Mouse (Mus musculus) gastrocnemius, postnatal 10 days (tissue): Measurements from ENCODE around the gene Tead1. TPM values are rescaled to one million over a fixed set of nuclear protein-coding genes. Genes with fewer than 3 reads are reported as not detected.

Source experiments
- DNase-seq: peaks from one replicate; pipeline ENCODE4 v3.0.0; 2021; ENCODE audit warnings: mixed read lengths
- long read RNA-seq, 2 experiments: library from polyadenylated mRNA; stranded (forward); transcript quantifications; one replicate each; pipeline ENCODE4 v2.0.0; 2021
- total RNA-seq, 2 experiments: library from RNA; stranded (reverse); gene quantifications; 2 replicates each; pipeline ENCODE4 v1.2.3; 2021

The Tead1 gene
- 100 to 1,000 TPM; 124 to 136 TPM for total RNA-seq
- long read RNA-seq, experiment 1, partial matches to known transcripts: 1 of 15 reads
- long read RNA-seq, experiment 1, other reads (novel, unspliced or antisense): 13 of 15 reads
- long read RNA-seq, experiment 2, partial matches to known transcripts: 3 of 24 reads
- long read RNA-seq, experiment 2, other reads (novel, unspliced or antisense): 18 of 24 reads

GRCm38 (mm10) chr7:112679171-112679512, at the start of gene Tead1:
Gene Tead1 (plus strand): TSS chr7:112679318.
- DNase-seq: peak; percentile 99

- DNase-seq: no peak
Observed at GRCm38 (mm10) chr7:112634505-112635213, 44.5 kb upstream of the Tead1 start.

- DNase-seq: no peak
Observed at GRCm38 (mm10) chr7:112635936-112636335, 43.2 kb upstream of the Tead1 start.

- DNase-seq: no peak
Observed at GRCm38 (mm10) chr7:112643866-112644543, 35.1 kb upstream of the Tead1 start.

- no peak for DNase-seq
Observed at GRCm38 (mm10) chr7:112644701-112645100, 34.4 kb upstream of the Tead1 start.

GRCm38 (mm10) chr7:112645724-112646123, 33.4 kb upstream of the Tead1 start:
- DNase-seq: no peak

- no peak for DNase-seq
Observed at GRCm38 (mm10) chr7:112647417-112647816, 31.7 kb upstream of the Tead1 start.

- DNase-seq: peak; percentile 20
Observed at GRCm38 (mm10) chr7:112656141-112656662, 22.9 kb upstream of the Tead1 start.

- no peak for DNase-seq
Observed at GRCm38 (mm10) chr7:112658939-112659338, 20.2 kb upstream of the Tead1 start.

- no peak for DNase-seq
Observed at GRCm38 (mm10) chr7:112659816-112660215, 19.3 kb upstream of the Tead1 start.

GRCm38 (mm10) chr7:112660325-112660724, 18.8 kb upstream of the Tead1 start:
- no peak for DNase-seq

GRCm38 (mm10) chr7:112662398-112663313, 16.5 kb upstream of the Tead1 start:
- DNase-seq: no peak

- DNase-seq: no peak
Observed at GRCm38 (mm10) chr7:112663314-112663966, 15.7 kb upstream of the Tead1 start.

GRCm38 (mm10) chr7:112669993-112670392, 9.1 kb upstream of the Tead1 start:
- DNase-seq: no peak

GRCm38 (mm10) chr7:112678418-112679170, 524 bp upstream of the Tead1 start:
- peak; percentile 66 for DNase-seq

GRCm38 (mm10) chr7:112679513-112680245, 561 bp downstream of the Tead1 start:
- peak; percentile 70 for DNase-seq

GRCm38 (mm10) chr7:112680498-112681251, 1.6 kb downstream of the Tead1 start:
- peak; percentile 33 for DNase-seq

- peak; percentile 35 for DNase-seq
Observed at GRCm38 (mm10) chr7:112684626-112685561, 5.8 kb downstream of the Tead1 start.
